Mouse (Mus musculus): ENCODE results near the gene Gm4871. TPM values are rescaled to one million over a fixed set of nuclear protein-coding genes. Genes with fewer than 3 reads are reported as not detected.
"Not testable (repeated sequence)": the region's sequence is repeated elsewhere in the genome, so short reads cannot be mapped to it uniquely, and the experiment has no call there.

Gm4871 gene
- not detected in 2 replicates for polyA plus RNA-seq (2011; ENCODE audit: insufficient read length, low read depth, missing spikeins)

GRCm38 (mm10) chr5:145032391-145032790 lies at the start of gene Gm4871:
TSS of gene Gm4871 (minus strand) at chr5:145032754.
- not testable (repeated sequence) for H3K4me1 ChIP-seq (ENCODE audit: control insufficient read depth, insufficient read depth, low read length); H3K4me3 ChIP-seq (ENCODE audit: insufficient read depth, low read length); H3K27ac ChIP-seq (ENCODE audit: insufficient read depth, low read length)

- TF ChIP-seq CTCF (IDR thresholded peaks at IDR 0.05; ENCODE audit: borderline replicate concordance, insufficient read depth, low read length) (no peak), POLR2A (IDR thresholded peaks at IDR 0.05; ENCODE audit: low read depth, low read length) (no peak)
- Histone ChIP-seq H3K4me1 (ENCODE audit: control insufficient read depth, insufficient read depth, low read length) (no peaks in the 10 kb centered on the region), H3K27ac (ENCODE audit: insufficient read depth, low read length) (no peak overlapping the region), H3K4me3 (ENCODE audit: insufficient read depth, low read length) (no peak overlapping the region)
Measured at GRCm38 (mm10) chr5:145081866-145082613, 49.5 kb upstream of the Gm4871 start.

- Histone ChIP-seq H3K4me3 (ENCODE audit: insufficient read depth, low read length) (no peak overlapping the region), H3K27ac (ENCODE audit: insufficient read depth, low read length) (no peak overlapping the region), H3K4me1 (ENCODE audit: control insufficient read depth, insufficient read depth, low read length) (no peaks in the 10 kb centered on the region)
- TF ChIP-seq CTCF (IDR thresholded peaks at IDR 0.05; ENCODE audit: borderline replicate concordance, insufficient read depth, low read length) (no peak), POLR2A (IDR thresholded peaks at IDR 0.05; ENCODE audit: low read depth, low read length) (no peak)
Measured at GRCm38 (mm10) chr5:145075081-145075480, 42.5 kb upstream of the Gm4871 start.

- TF ChIP-seq CTCF (IDR thresholded peaks at IDR 0.05; ENCODE audit: borderline replicate concordance, insufficient read depth, low read length): no peak
- no peak for TF ChIP-seq POLR2A (IDR thresholded peaks at IDR 0.05; ENCODE audit: low read depth, low read length)
- H3K27ac ChIP-seq (ENCODE audit: insufficient read depth, low read length): no peak overlapping the region
- H3K4me3 ChIP-seq (ENCODE audit: insufficient read depth, low read length): no peak overlapping the region
- no peaks in the 10 kb centered on the region for H3K4me1 ChIP-seq (ENCODE audit: control insufficient read depth, insufficient read depth, low read length)
Measured at GRCm38 (mm10) chr5:145071342-145071741, 38.8 kb upstream of the Gm4871 start.

- TF ChIP-seq POLR2A (IDR thresholded peaks at IDR 0.05; ENCODE audit: low read depth, low read length) (no peak), CTCF (IDR thresholded peaks at IDR 0.05; ENCODE audit: borderline replicate concordance, insufficient read depth, low read length) (peak; percentile 73; the same call in 1 of the 2 replicates)
- H3K4me1 ChIP-seq (ENCODE audit: control insufficient read depth, insufficient read depth, low read length): no peaks in the 10 kb centered on the region
- no peak overlapping the region for H3K27ac ChIP-seq (ENCODE audit: insufficient read depth, low read length)
- H3K4me3 ChIP-seq (ENCODE audit: insufficient read depth, low read length): no peak overlapping the region
Measured at GRCm38 (mm10) chr5:145069707-145070106, 37.2 kb upstream of the Gm4871 start.

GRCm38 (mm10) chr5:145068863-145069262 lies 36.3 kb upstream of the Gm4871 start:
- H3K4me3 ChIP-seq (ENCODE audit: insufficient read depth, low read length): no peak overlapping the region
- no peaks in the 10 kb centered on the region for H3K4me1 ChIP-seq (ENCODE audit: control insufficient read depth, insufficient read depth, low read length)
- TF ChIP-seq CTCF (IDR thresholded peaks at IDR 0.05; ENCODE audit: borderline replicate concordance, insufficient read depth, low read length): no peak
- no peak overlapping the region for H3K27ac ChIP-seq (ENCODE audit: insufficient read depth, low read length)

GRCm38 (mm10) chr5:145064765-145065340 lies 32.3 kb upstream of the Gm4871 start:
- TF ChIP-seq CTCF (IDR thresholded peaks at IDR 0.05; ENCODE audit: borderline replicate concordance, insufficient read depth, low read length): no peak
- no peak for TF ChIP-seq POLR2A (IDR thresholded peaks at IDR 0.05; ENCODE audit: low read depth, low read length)
- no peak overlapping the region for H3K27ac ChIP-seq (ENCODE audit: insufficient read depth, low read length)
- no peaks in the 10 kb centered on the region for H3K4me1 ChIP-seq (ENCODE audit: control insufficient read depth, insufficient read depth, low read length)
- H3K4me3 ChIP-seq (ENCODE audit: insufficient read depth, low read length): no peak overlapping the region

- Histone ChIP-seq H3K4me3 (ENCODE audit: insufficient read depth, low read length) (no peak overlapping the region), H3K27ac (ENCODE audit: insufficient read depth, low read length) (no peak overlapping the region), H3K4me1 (ENCODE audit: control insufficient read depth, insufficient read depth, low read length) (no peaks in the 10 kb centered on the region)
- TF ChIP-seq POLR2A (IDR thresholded peaks at IDR 0.05; ENCODE audit: low read depth, low read length) (no peak), CTCF (IDR thresholded peaks at IDR 0.05; ENCODE audit: borderline replicate concordance, insufficient read depth, low read length) (no peak)
Measured at GRCm38 (mm10) chr5:145059524-145059923, 27.0 kb upstream of the Gm4871 start.

- no peak overlapping the region for H3K27ac ChIP-seq (ENCODE audit: insufficient read depth, low read length)
- no peak for TF ChIP-seq POLR2A (IDR thresholded peaks at IDR 0.05; ENCODE audit: low read depth, low read length)
- TF ChIP-seq CTCF (IDR thresholded peaks at IDR 0.05; ENCODE audit: borderline replicate concordance, insufficient read depth, low read length): no peak
- H3K4me3 ChIP-seq (ENCODE audit: insufficient read depth, low read length): no peak overlapping the region
Measured at GRCm38 (mm10) chr5:145058722-145059121, 26.2 kb upstream of the Gm4871 start.

GRCm38 (mm10) chr5:145057907-145058306 lies 25.4 kb upstream of the Gm4871 start:
- TF ChIP-seq CTCF (IDR thresholded peaks at IDR 0.05; ENCODE audit: borderline replicate concordance, insufficient read depth, low read length) (no peak), POLR2A (IDR thresholded peaks at IDR 0.05; ENCODE audit: low read depth, low read length) (no peak)

More at GRCm38 (mm10) chr5:145058722-145059121, 26.2 kb upstream of the Gm4871 start:
- no peaks in the 10 kb centered on the region for H3K4me1 ChIP-seq (ENCODE audit: control insufficient read depth, insufficient read depth, low read length)

GRCm38 (mm10) chr5:145054187-145054586 lies 21.6 kb upstream of the Gm4871 start:
- H3K27ac ChIP-seq (ENCODE audit: insufficient read depth, low read length): not testable (repeated sequence)

More at GRCm38 (mm10) chr5:145057907-145058306, 25.4 kb upstream of the Gm4871 start:
- H3K4me1 ChIP-seq (ENCODE audit: control insufficient read depth, insufficient read depth, low read length): no peaks in the 10 kb centered on the region
- no peak overlapping the region for H3K4me3 ChIP-seq (ENCODE audit: insufficient read depth, low read length)
- no peak overlapping the region for H3K27ac ChIP-seq (ENCODE audit: insufficient read depth, low read length)

GRCm38 (mm10) chr5:145042690-145043089 lies 10.1 kb upstream of the Gm4871 start, which contains the start of gene 1700018F24Rik:
TSS of gene 1700018F24Rik (plus strand) at chr5:145042990.
- not testable (repeated sequence) for H3K4me1 ChIP-seq (ENCODE audit: control insufficient read depth, insufficient read depth, low read length); H3K27ac ChIP-seq (ENCODE audit: insufficient read depth, low read length); H3K4me3 ChIP-seq (ENCODE audit: insufficient read depth, low read length)

More at GRCm38 (mm10) chr5:145054187-145054586, 21.6 kb upstream of the Gm4871 start:
- not testable (repeated sequence) for H3K4me3 ChIP-seq (ENCODE audit: insufficient read depth, low read length); H3K4me1 ChIP-seq (ENCODE audit: control insufficient read depth, insufficient read depth, low read length)

Measured in embryonic fibroblast, embryonic 13.5 days (primary cell).